Mouse (Mus musculus) spleen, adult 2 months (tissue): Measurements from ENCODE around the gene Aldh1l1. TPM values are rescaled to one million over a fixed set of nuclear protein-coding genes. Genes with fewer than 3 reads are reported as not detected.

Experiments used
- DNase-seq, 2 experiments: peaks; one replicate each; pipeline versions ENCODE4 v3.0.0 to v3.0.0-alpha.2; 2012 to 2021; ENCODE audit warnings: low spot score in 2 of 2, low read depth in 1 of 2
- H3K27ac ChIP-seq: fragments of 200-500 bp; 2 replicates; pipeline ENCODE4 v1.5.1; 2012; ENCODE audit warnings: low read length, inconsistent platforms; ENCODE audit not compliant: insufficient read depth
- H3K27me3 ChIP-seq: fragments of 200-500 bp; 2 replicates; pipeline ENCODE4 v1.6.1; 2012; ENCODE audit warnings: mild to moderate bottlenecking, moderate library complexity, low read length, inconsistent platforms; ENCODE audit not compliant: control insufficient read depth, insufficient read depth
- H3K36me3 ChIP-seq: fragments of 200-500 bp; 2 replicates; pipeline ENCODE4 v1.6.1; 2012; ENCODE audit warnings: mild to moderate bottlenecking, low read length, inconsistent platforms; ENCODE audit not compliant: control insufficient read depth, insufficient read depth
- H3K4me1 ChIP-seq: fragments of 200-500 bp; 2 replicates; pipeline ENCODE4 v1.6.1; 2011; ENCODE audit warnings: inconsistent platforms; ENCODE audit not compliant: control insufficient read depth, insufficient read depth, insufficient read length
- H3K4me3 ChIP-seq: fragments of 200-500 bp; 2 replicates; pipeline ENCODE4 v1.5.1; 2011; ENCODE audit warnings: mild to moderate bottlenecking, inconsistent platforms; ENCODE audit not compliant: insufficient read depth, insufficient read length; ENCODE audit errors: extremely low read depth
- CTCF ChIP-seq: fragments of 200-500 bp; IDR thresholded peaks from 2 replicates; pipeline ENCODE4 v1.5.1; 2011; ENCODE audit warnings: mild to moderate bottlenecking, inconsistent platforms; ENCODE audit not compliant: insufficient read depth, insufficient read length, insufficient replicate concordance; ENCODE audit errors: extremely low read depth
- POLR2A ChIP-seq: fragments of 200-500 bp; IDR thresholded peaks from 2 replicates; pipeline ENCODE4 v1.6.1; 2011; ENCODE audit warnings: low read depth, low read length, inconsistent platforms
- WGBS: fragments of 180-500 bp; shearing (Covaris S2); methylation state at CpG from one replicate; pipeline ENCODE4 v1.1.7; 2018; 5-methylcytosine and 5-hydroxymethylcytosine counted together
- polyA plus RNA-seq: library from polyadenylated mRNA; depleted of rRNA; stranded (reverse); fragments of >200 nt; gene quantifications from 2 replicates; pipeline ENCODE4 v1.2.3, GENCODE M21; 2012

The Aldh1l1 gene
- polyA plus RNA-seq, 1 experiment = 2.9 TPM

GRCm38 (mm10) chr6:90490976-90491375, 4.7 kb downstream of the Aldh1l1 start:
- Histone ChIP-seq H3K27ac (no peak overlapping the region), H3K4me1 (no peaks in the 10 kb centered on the region), H3K36me3 (no peaks in the 10 kb centered on the region), H3K27me3 (no peaks in the 10 kb centered on the region), H3K4me3 (no peak overlapping the region)
- DNase-seq = no peak
- WGBS = 82% methylated on average over 2 of the region's 2 CpGs
- no peak for TF ChIP-seq POLR2A
- no peak for TF ChIP-seq CTCF

GRCm38 (mm10) chr6:90491956-90492744, 5.9 kb downstream of the Aldh1l1 start:
- Histone ChIP-seq H3K27ac (no peak overlapping the region), H3K27me3 (no peaks in the 10 kb centered on the region), H3K4me1 (no peaks in the 10 kb centered on the region), H3K4me3 (no peak overlapping the region), H3K36me3 (no peaks in the 10 kb centered on the region)
- TF ChIP-seq CTCF (no peak), POLR2A (no peak)
- WGBS = 77% methylated on average over 10 of the region's 10 CpGs
- no peak for DNase-seq

GRCm38 (mm10) chr6:90494155-90494554, 7.9 kb downstream of the Aldh1l1 start:
- H3K4me1 ChIP-seq = no peaks in the 10 kb centered on the region
- no peaks in the 10 kb centered on the region for H3K27me3 ChIP-seq
- TF ChIP-seq CTCF (no peak), POLR2A (no peak)
- WGBS = 18% methylated on average over 3 of the region's 3 CpGs
- no peak overlapping the region for H3K4me3 ChIP-seq
- 0 out of 2 replicates have a peak overlapping the region, but pooled peaks have one; percentile 42 for H3K27ac ChIP-seq
- no peaks in the 10 kb centered on the region for H3K36me3 ChIP-seq
- no peak for DNase-seq

- WGBS = 82% methylated on average over 3 of the region's 3 CpGs
- no peak for TF ChIP-seq POLR2A
- TF ChIP-seq CTCF = no peak
- no peak for DNase-seq
- Histone ChIP-seq H3K4me3 (no peak overlapping the region), H3K27me3 (no peaks in the 10 kb centered on the region), H3K36me3 (no peaks in the 10 kb centered on the region), H3K27ac (0 out of 2 replicates have a peak overlapping the region, but pooled peaks have one; percentile 42), H3K4me1 (no peaks in the 10 kb centered on the region)
These were observed 8.3 kb downstream of the Aldh1l1 start for GRCm38 (mm10) chr6:90494566-90494965.

GRCm38 (mm10) chr6:90495282-90495912, 9.2 kb downstream of the Aldh1l1 start:
- no peaks in the 10 kb centered on the region for H3K36me3 ChIP-seq
- no peak for DNase-seq
- no peak overlapping the region for H3K27ac ChIP-seq
- no peaks in the 10 kb centered on the region for H3K4me1 ChIP-seq
- H3K4me3 ChIP-seq = no peak overlapping the region
- 83% methylated on average over 6 of the region's 7 CpGs for WGBS
- TF ChIP-seq POLR2A (no peak), CTCF (no peak)
- H3K27me3 ChIP-seq = no peaks in the 10 kb centered on the region

GRCm38 (mm10) chr6:90496217-90496616, 10.0 kb downstream of the Aldh1l1 start:
- DNase-seq = no peak
- H3K27me3 ChIP-seq = no peaks in the 10 kb centered on the region
- no peaks in the 10 kb centered on the region for H3K4me1 ChIP-seq
- no peak overlapping the region for H3K4me3 ChIP-seq
- WGBS = 70% methylated on average over 3 of the region's 3 CpGs
- no peaks in the 10 kb centered on the region for H3K36me3 ChIP-seq
- no peak for TF ChIP-seq CTCF
- no peak for TF ChIP-seq POLR2A
- H3K27ac ChIP-seq = no peak overlapping the region

- H3K27ac ChIP-seq = no peak overlapping the region
- 84% methylated on average over 4 of the region's 4 CpGs for WGBS
- no peaks in the 10 kb centered on the region for H3K4me1 ChIP-seq
- TF ChIP-seq CTCF (no peak), POLR2A (no peak)
- H3K36me3 ChIP-seq = no peaks in the 10 kb centered on the region
- no peak for DNase-seq
- H3K27me3 ChIP-seq = no peaks in the 10 kb centered on the region
- no peak overlapping the region for H3K4me3 ChIP-seq
These were observed 13.3 kb downstream of the Aldh1l1 start for GRCm38 (mm10) chr6:90499509-90499908.
